Mouse (Mus musculus): ENCODE data around the gene Slc15a2.

Slc15a2 gene

GRCm38 (mm10) chr16:36770191-36770771 is 14.5 kb downstream of the Slc15a2 start:
- no peak for DNase-seq (ENCODE audit: low read depth, low spot score)

GRCm38 (mm10) chr16:36751979-36752378 is 32.8 kb downstream of the Slc15a2 start:
- no peak for DNase-seq (ENCODE audit: low read depth, low spot score)

- DNase-seq (ENCODE audit: low read depth, low spot score): no peak
Measured at GRCm38 (mm10) chr16:36747767-36748166, 37.0 kb downstream of the Slc15a2 start.

- no peak for DNase-seq (ENCODE audit: low read depth, low spot score)
Measured at GRCm38 (mm10) chr16:36747068-36747467, 37.7 kb downstream of the Slc15a2 start.

- no peak for DNase-seq (ENCODE audit: low read depth, low spot score)
Measured at GRCm38 (mm10) chr16:36743580-36743979, 41.2 kb downstream of the Slc15a2 start.

- no peak for DNase-seq (ENCODE audit: low read depth, low spot score)
Measured at GRCm38 (mm10) chr16:36739404-36739930, 45.3 kb downstream of the Slc15a2 start.

- no peak for DNase-seq (ENCODE audit: low read depth, low spot score)
Measured at GRCm38 (mm10) chr16:36735421-36735820, 49.3 kb downstream of the Slc15a2 start.

GRCm38 (mm10) chr16:36733827-36734226 is 50.9 kb downstream of the Slc15a2 start:
- DNase-seq (ENCODE audit: low read depth, low spot score): no peak

GRCm38 (mm10) chr16:36732572-36732971 is 52.2 kb downstream of the Slc15a2 start:
- DNase-seq (ENCODE audit: low read depth, low spot score): no peak

GRCm38 (mm10) chr16:36728959-36729358 is 55.8 kb downstream of the Slc15a2 start:
- no peak for DNase-seq (ENCODE audit: low read depth, low spot score)

- no peak for DNase-seq (ENCODE audit: low read depth, low spot score)
Measured at GRCm38 (mm10) chr16:36723880-36724443, 60.8 kb downstream of the Slc15a2 start.

GRCm38 (mm10) chr16:36722739-36723138 is 62.0 kb downstream of the Slc15a2 start:
- DNase-seq (ENCODE audit: low read depth, low spot score): no peak

- no peak for DNase-seq (ENCODE audit: low read depth, low spot score)
Measured at GRCm38 (mm10) chr16:36720194-36721055, 64.3 kb downstream of the Slc15a2 start.

GRCm38 (mm10) chr16:36718637-36719036 is 66.1 kb downstream of the Slc15a2 start:
- DNase-seq (ENCODE audit: low read depth, low spot score): no peak

- DNase-seq (ENCODE audit: low read depth, low spot score): no peak
Measured at GRCm38 (mm10) chr16:36717481-36717880, 67.3 kb downstream of the Slc15a2 start.

GRCm38 (mm10) chr16:36711760-36712159 is 73.0 kb downstream of the Slc15a2 start:
- no peak for DNase-seq (ENCODE audit: low read depth, low spot score)

GRCm38 (mm10) chr16:36710794-36711193 is 74.0 kb downstream of the Slc15a2 start:
- DNase-seq (ENCODE audit: low read depth, low spot score): no peak

- no peak for DNase-seq (ENCODE audit: low read depth, low spot score)
Measured at GRCm38 (mm10) chr16:36709405-36709804, 75.4 kb downstream of the Slc15a2 start.

- no peak for DNase-seq (ENCODE audit: low read depth, low spot score)
Measured at GRCm38 (mm10) chr16:36708751-36709150, 76.0 kb downstream of the Slc15a2 start.

- DNase-seq (ENCODE audit: low read depth, low spot score): no peak
Measured at GRCm38 (mm10) chr16:36707702-36708423, 76.9 kb downstream of the Slc15a2 start.

- DNase-seq (ENCODE audit: low read depth, low spot score): no peak
Measured at GRCm38 (mm10) chr16:36700484-36700883, 84.3 kb downstream of the Slc15a2 start.

Data from c-Kit-negative CD71-positive TER-119-positive erythroid progenitor cells, embryonic 14.5 days (primary cell).